Mouse (Mus musculus) CH12.LX (cell line): Measurements from ENCODE around the gene Usp49. TPM values are rescaled to one million over a fixed set of nuclear protein-coding genes. Genes with fewer than 3 reads are reported as not detected.

Experiments used
- DNase-seq: peaks from one replicate; pipeline ENCODE4 v3.0.0-alpha.2; 2013; ENCODE audit errors: extremely low read depth
- H3K27ac ChIP-seq: 2 replicates; pipeline ENCODE4 v1.5.1; 2012; ENCODE audit warnings: low read depth, mild to moderate bottlenecking, control low read depth, moderate library complexity; ENCODE audit not compliant: insufficient read depth
- H3K27me3 ChIP-seq: replicated peaks from 2 replicates; pipeline ENCODE3; 2012; ENCODE audit warnings: inconsistent platforms
- H3K36me3 ChIP-seq, 2 experiments: replicated peaks in 1 of 2; 2 replicates each; pipeline versions ENCODE3 to v1.6.1; 2012; ENCODE audit warnings: inconsistent platforms in 1 of 2, low read length in 1 of 2, mild to moderate bottlenecking in 1 of 2, mixed read lengths in 1 of 2, moderate library complexity in 1 of 2; ENCODE audit not compliant: control insufficient read depth in 1 of 2, insufficient read depth in 1 of 2
- H3K4me1 ChIP-seq, 2 experiments: 2 replicates each; pipeline ENCODE4 v1.6.1; 2012; ENCODE audit warnings: inconsistent platforms in 1 of 2, moderate library complexity in 1 of 2; ENCODE audit not compliant: insufficient read depth in 2 of 2, control insufficient read depth in 1 of 2
- H3K4me2 ChIP-seq: 2 replicates; pipeline ENCODE4 v1.6.1; 2012; ENCODE audit warnings: low read depth, mild to moderate bottlenecking, control low read depth; ENCODE audit not compliant: poor library complexity, insufficient read depth, severe bottlenecking
- H3K4me3 ChIP-seq, 3 experiments: fragments of 150-350 bp in 1 of 3; sonication (generic) in 1 of 3; replicated peaks in 1 of 3; 2 replicates each; pipeline versions ENCODE3 to v1.5.1; 2011 to 2012; ENCODE audit warnings: low read depth in 2 of 3, low read length in 2 of 3, mild to moderate bottlenecking in 2 of 3, moderate library complexity in 2 of 3, control low read depth in 1 of 3, improper control_type of control experiment in 1 of 3, inconsistent platforms in 1 of 3, mixed read lengths in 1 of 3; ENCODE audit not compliant: poor library complexity in 1 of 3
- H3K79me2 ChIP-seq: replicated peaks from 2 replicates; pipeline ENCODE4 v1.6.1; 2012; ENCODE audit warnings: mild to moderate bottlenecking, moderate library complexity; ENCODE audit not compliant: control insufficient read depth, poor library complexity, insufficient read depth, severe bottlenecking; ENCODE audit errors: extremely low read depth
- H3K9ac ChIP-seq: 2 replicates; pipeline ENCODE4 v1.6.1; 2012; ENCODE audit warnings: low read depth, mild to moderate bottlenecking, control low read depth, moderate library complexity; ENCODE audit not compliant: insufficient read depth
- H3K9me3 ChIP-seq: replicated peaks from 2 replicates; pipeline ENCODE3; 2012; ENCODE audit warnings: low read length, inconsistent platforms, mixed read lengths
- BHLHE40 ChIP-seq: IDR thresholded peaks from 2 replicates; pipeline ENCODE4 v1.6.1; 2011; ENCODE audit warnings: mild to moderate bottlenecking, low read depth, low read length, improper control_type of control experiment
- CTCF ChIP-seq, 2 experiments: IDR thresholded peaks in 1 of 2; conservative IDR thresholded peaks in 1 of 2; 2 replicates each; pipeline ENCODE4 v1.5.1; 2011 to 2012; ENCODE audit warnings: low read depth in 2 of 2, low read length in 2 of 2, improper control_type of control experiment in 1 of 2, inconsistent platforms in 1 of 2, mild to moderate bottlenecking in 1 of 2, moderate library complexity in 1 of 2
- E2F4 ChIP-seq: IDR thresholded peaks from 2 replicates; pipeline ENCODE4 v1.6.1; 2011; ENCODE audit warnings: low read depth, low read length, improper control_type of control experiment; ENCODE audit not compliant: insufficient replicate concordance
- ELF1 ChIP-seq: IDR thresholded peaks from 2 replicates; pipeline ENCODE4 v1.6.1; 2014; ENCODE audit warnings: low read depth, mild to moderate bottlenecking, inconsistent platforms, low read length, improper control_type of control experiment
- EP300 ChIP-seq: IDR thresholded peaks from 2 replicates; pipeline ENCODE4 v1.6.1; 2011; ENCODE audit warnings: low read length, improper control_type of control experiment
- ETS1 ChIP-seq: conservative IDR thresholded peaks from 2 replicates; pipeline ENCODE4 v1.6.1; 2012; ENCODE audit warnings: low read depth, mild to moderate bottlenecking, inconsistent platforms, low read length, improper control_type of control experiment, moderate library complexity
- GABPA ChIP-seq: IDR thresholded peaks from 2 replicates; pipeline ENCODE4 v1.6.1; 2012; ENCODE audit warnings: low read depth, low read length, improper control_type of control experiment, inconsistent platforms; ENCODE audit not compliant: insufficient replicate concordance
- IRF4 ChIP-seq: IDR thresholded peaks from 2 replicates; pipeline ENCODE4 v1.6.1; 2014; ENCODE audit warnings: low read depth, mild to moderate bottlenecking, inconsistent platforms, low read length, improper control_type of control experiment
- JUN ChIP-seq: IDR thresholded peaks from 2 replicates; pipeline ENCODE4 v1.6.1; 2011; ENCODE audit warnings: low read depth, mild to moderate bottlenecking, low read length, improper control_type of control experiment, moderate library complexity; ENCODE audit not compliant: insufficient read depth
- KAT2A ChIP-seq: IDR thresholded peaks from 2 replicates; pipeline ENCODE4 v1.6.1; 2012; ENCODE audit warnings: low read length, improper control_type of control experiment, inconsistent platforms; ENCODE audit not compliant: insufficient replicate concordance
- MAFK ChIP-seq: IDR thresholded peaks from 2 replicates; pipeline ENCODE4 v1.6.1; 2011; ENCODE audit warnings: low read length, improper control_type of control experiment; ENCODE audit not compliant: insufficient replicate concordance
- MEF2A ChIP-seq: IDR thresholded peaks from 2 replicates; pipeline ENCODE4 v1.6.1; 2014; ENCODE audit warnings: low read depth, mild to moderate bottlenecking, inconsistent platforms, low read length, improper control_type of control experiment, borderline replicate concordance
- MYC ChIP-seq: IDR thresholded peaks from 2 replicates; pipeline ENCODE4 v1.6.1; 2011; ENCODE audit warnings: low read depth, mild to moderate bottlenecking, improper control_type of control experiment, low read length
- NELFE ChIP-seq: IDR thresholded peaks from 2 replicates; pipeline ENCODE4 v1.6.1; 2011; ENCODE audit warnings: low read depth, low read length, improper control_type of control experiment
- NRF1 ChIP-seq: IDR thresholded peaks from 2 replicates; pipeline ENCODE4 v1.6.1; 2014; ENCODE audit warnings: low read depth, mild to moderate bottlenecking, inconsistent platforms, low read length, improper control_type of control experiment, moderate library complexity
- PAX5 ChIP-seq: IDR thresholded peaks from 2 replicates; pipeline ENCODE4 v1.6.1; 2012; ENCODE audit warnings: low read length, inconsistent platforms, mixed read lengths
- POLR2AphosphoS2 ChIP-seq: IDR thresholded peaks from 2 replicates; pipeline ENCODE4 v1.6.1; 2011; ENCODE audit warnings: low read depth, low read length, improper control_type of control experiment
- RCOR1 ChIP-seq: conservative IDR thresholded peaks from 2 replicates; pipeline ENCODE4 v1.6.1; 2012; ENCODE audit warnings: low read depth, mild to moderate bottlenecking, inconsistent platforms, low read length, improper control_type of control experiment
- SIN3A ChIP-seq: IDR thresholded peaks from 2 replicates; pipeline ENCODE4 v1.6.1; 2012; ENCODE audit warnings: low read length, improper control_type of control experiment, inconsistent platforms
- TBP ChIP-seq: conservative IDR thresholded peaks from 2 replicates; pipeline ENCODE4 v1.6.1; 2011; ENCODE audit warnings: low read depth, low read length, improper control_type of control experiment
- TCF12 ChIP-seq: IDR thresholded peaks from 2 replicates; pipeline ENCODE4 v1.6.1; 2014; ENCODE audit warnings: low read depth, mild to moderate bottlenecking, inconsistent platforms, low read length, improper control_type of control experiment
- UBTF ChIP-seq: IDR thresholded peaks from 2 replicates; pipeline ENCODE4 v1.6.1; 2012; ENCODE audit warnings: low read depth, mild to moderate bottlenecking, inconsistent platforms, low read length, improper control_type of control experiment, moderate library complexity
- USF2 ChIP-seq: conservative IDR thresholded peaks from 2 replicates; pipeline ENCODE4 v1.6.1; 2011; ENCODE audit warnings: low read depth, low read length, improper control_type of control experiment
- ZC3H11A ChIP-seq: IDR thresholded peaks from 2 replicates; pipeline ENCODE4 v1.6.1; 2012; ENCODE audit warnings: low read depth, mild to moderate bottlenecking, inconsistent platforms, low read length, improper control_type of control experiment
- ZKSCAN1 ChIP-seq: IDR thresholded peaks from 2 replicates; pipeline ENCODE4 v1.6.1; 2012; ENCODE audit warnings: low read depth, inconsistent platforms, low read length, improper control_type of control experiment, borderline replicate concordance
- ZMIZ1 ChIP-seq: IDR thresholded peaks from 2 replicates; pipeline ENCODE4 v1.6.1; 2012; ENCODE audit warnings: low read depth, mild to moderate bottlenecking, inconsistent platforms, low read length, improper control_type of control experiment
- ZNF384 ChIP-seq: IDR thresholded peaks from 2 replicates; pipeline ENCODE4 v1.6.1; 2012; ENCODE audit warnings: low read depth, low read length, improper control_type of control experiment, inconsistent platforms
- dilution Hi-C: fragments of 300-500 bp; cut with MboI; formaldehyde crosslinking; loops from 2 replicates; pipeline ENCODE4 v1.14.3; 2020; ENCODE audit warnings: low sequenced_read_pairs; ENCODE audit not compliant: extremely low pct_unique_long_range_greater_than_20kb, extremely low pct_ligation_motif_present
- in situ Hi-C: fragments of 300-500 bp; cut with MboI; formaldehyde crosslinking; loops from 3 replicates; pipeline ENCODE4 v1.14.3; 2019; ENCODE audit warnings: low sequenced_read_pairs, low pct_ligation_motif_present, low pct_unique_long_range_greater_than_20kb, mixed read lengths
- polyA plus RNA-seq: library from polyadenylated mRNA; unstranded; fragments of >175 nt; gene quantifications from 2 replicates; pipeline ENCODE4 v1.2.1, GENCODE M21; 2012; ENCODE audit warnings: low read depth; ENCODE audit not compliant: insufficient read length
- total RNA-seq, 2 experiments: library from RNA; depleted of rRNA; stranded (reverse); fragments of 300-350 nt in 1 of 2; fragments of >200 nt in 1 of 2; gene quantifications; 2 replicates each; pipeline ENCODE4 v1.2.3; 2012 to 2014

Usp49 gene
- total and polyA plus RNA-seq, 3 experiments = 2.6 to 4.3 (median 3.4) TPM

- Histone ChIP-seq H3K36me3 (peaks cover 53 to 81% of the 10 kb centered on the region in 2 experiments), H3K4me2 (no peak overlapping the region), H3K79me2 (peaks cover 57% of the 10 kb centered on the region), H3K4me3 (no peak overlapping the region), H3K4me1 (peaks cover 7 to 16% of the 10 kb centered on the region in 2 experiments), H3K27ac (no peak overlapping the region), H3K9ac (no peak overlapping the region), H3K27me3 (no peaks in the 10 kb centered on the region), H3K9me3 (no peaks in the 10 kb centered on the region)
- in situ Hi-C loops = loop anchor here (25.0 kb wide), 1 partner anchor 229 kb away; the partner anchor contains the start of gene Guca1b
- no peak for DNase-seq
- dilution Hi-C loops = no loop called here
- TF ChIP-seq BHLHE40 (no peak), TBP (no peak), NELFE (no peak), GABPA (no peak), ZMIZ1 (no peak), EP300 (no peak), CTCF (conservative IDR thresholded peaks at IDR 0.05 in 1 of 2, IDR thresholded peaks at IDR 0.05 in 1 of 2; ENCODE audit: low read depth in 2 of 2, low read length in 2 of 2) (no peak), ELF1 (no peak), JUN (no peak), RCOR1 (no peak), IRF4 (no peak), POLR2AphosphoS2 (no peak), MAFK (no peak)
These were observed 13.8 kb upstream of the Usp49 start for GRCm38 (mm10) chr17:47616652-47617051.

- H3K9me3 ChIP-seq = no peaks in the 10 kb centered on the region
- TF ChIP-seq E2F4 (no peak), ETS1 (no peak), ZKSCAN1 (no peak), MYC (no peak), MEF2A (no peak), ZNF384 (no peak), UBTF (no peak), USF2 (no peak), POLR2AphosphoS2 (no peak), EP300 (no peak), SIN3A (no peak), PAX5 (no peak), NRF1 (no peak), ZC3H11A (no peak), TCF12 (no peak), KAT2A (no peak)
- dilution Hi-C loops = no loop called here
- in situ Hi-C loops = loop anchor here (25.0 kb wide), 1 partner anchor 230 kb away; the partner anchor contains the start of gene Guca1b
- no peak for DNase-seq
- peaks cover 64 to 88% of the 10 kb centered on the region in 2 experiments for H3K36me3 ChIP-seq
- H3K4me2 ChIP-seq = no peak overlapping the region
- H3K27ac ChIP-seq = no peak overlapping the region
- H3K9ac ChIP-seq = no peak overlapping the region
- H3K79me2 ChIP-seq = peaks cover 46% of the 10 kb centered on the region
- H3K27me3 ChIP-seq = no peaks in the 10 kb centered on the region
- peaks cover 3 to 9% of the 10 kb centered on the region in 2 experiments for H3K4me1 ChIP-seq
- no peak overlapping the region for H3K4me3 ChIP-seq
These were observed 12.7 kb upstream of the Usp49 start for GRCm38 (mm10) chr17:47617605-47618307.
